Mouse (Mus musculus) megakaryocyte, embryonic 14.5 days (primary cell): ENCODE results near the gene Klhl3.

ENCODE experiments used
- FLI1 ChIP-seq: IDR thresholded peaks from 2 replicates; pipeline ENCODE4 v1.6.1; 2012; ENCODE audit warnings: low read length, inconsistent platforms, mixed read lengths
- GATA1 ChIP-seq: IDR thresholded peaks from 3 replicates; pipeline ENCODE4 v1.6.1; 2012; ENCODE audit warnings: mixed read lengths, low read length, inconsistent platforms, borderline replicate concordance

DNA sequence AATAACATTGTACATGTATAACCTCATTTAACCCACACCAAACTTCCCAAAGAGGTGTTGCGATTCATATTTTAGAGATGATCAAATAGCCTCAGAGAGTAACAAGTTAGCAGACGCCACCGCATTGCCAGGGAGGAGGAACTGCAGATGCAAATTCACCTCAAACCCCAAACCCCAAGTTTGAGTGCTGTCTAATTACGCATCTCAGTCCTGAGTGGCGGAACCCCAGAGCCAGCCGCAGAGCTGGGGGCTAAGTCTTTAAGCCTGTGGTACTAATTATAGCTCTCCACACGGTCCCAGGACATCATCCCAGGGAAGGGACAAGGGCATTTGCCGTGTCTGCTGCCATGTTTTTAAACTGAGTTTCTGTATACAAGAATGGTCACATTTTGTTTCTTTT lies 75.9 kb downstream of the Klhl3 start:
- no peak for TF ChIP-seq GATA1
- no peak for TF ChIP-seq FLI1
